Mouse (Mus musculus): ENCODE measurements around the gene Mettl24.

DNA sequence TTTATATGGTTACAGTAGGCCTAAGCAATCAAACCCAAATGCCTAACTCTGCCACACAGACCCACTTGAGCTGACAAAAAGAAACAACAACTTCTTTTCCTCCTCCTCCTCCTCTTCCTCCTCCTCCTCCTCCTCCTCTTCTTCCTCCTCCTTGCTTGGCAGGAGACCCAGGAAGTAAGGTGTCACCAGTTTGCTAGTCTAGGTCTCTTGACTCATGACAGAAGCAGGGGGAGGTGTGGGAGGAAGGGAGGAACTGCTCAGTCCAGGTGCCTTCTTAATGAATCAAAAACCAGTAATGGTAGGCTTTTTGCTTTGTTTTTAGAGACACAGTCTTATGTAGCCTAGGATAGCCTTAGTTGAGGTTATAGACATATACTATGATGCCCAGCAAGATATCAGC, 168.1 kb downstream of the Mettl24 start:
- TF ChIP-seq GATA1 (IDR thresholded peaks at IDR 0.05; ENCODE audit: borderline replicate concordance, low read length) (no peak), FLI1 (IDR thresholded peaks at IDR 0.05; ENCODE audit: low read length) (no peak)
